Mouse (Mus musculus): ENCODE measurements at regions not wholly inside any gene's neighbourhood (a gene's known extent, or its start where the extent isn't known, plus 50 kb on each side); places are given as distances from the start of the nearest gene placed in this dataset.
A peak's percentile ranks its signal among the peaks of the same experiment; 100 is the strongest.

DNA sequence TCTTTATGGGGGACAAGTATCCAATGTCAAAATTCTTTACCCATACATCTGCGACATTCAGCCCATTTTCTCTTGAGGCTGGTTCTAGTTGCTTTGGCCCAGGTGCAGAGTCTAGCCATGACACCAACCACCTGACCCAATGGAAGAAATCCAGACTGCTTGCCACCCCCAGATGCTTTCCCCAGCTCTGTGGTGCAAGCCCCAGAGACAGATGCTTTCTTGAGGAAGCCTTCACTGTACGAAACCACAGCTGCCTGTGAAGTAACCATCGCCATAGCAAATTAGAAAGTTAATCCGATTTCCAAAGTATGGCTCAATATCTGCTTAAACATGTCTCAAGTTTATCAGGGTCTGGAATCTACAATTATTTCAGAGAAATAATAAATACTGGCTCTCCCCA is 138.5 kb downstream of the Arrdc4 start:
- Histone ChIP-seq H3K9ac (no peak overlapping the region), H3K9me3 (replicated peaks) (no peaks in the 10 kb centered on the region), H3K4me3 (no peak overlapping the region), H3K27ac (no peak overlapping the region), H3K4me1 (peaks cover 7% of the 10 kb centered on the region), H3K36me3 (ENCODE audit: poor library complexity, severe bottlenecking) (no peaks in the 10 kb centered on the region), H3K4me2 (no peak overlapping the region), H3K27me3 (no peaks in the 10 kb centered on the region)
- 95% methylated on average over 4 of the region's 4 CpGs for WGBS
- ATAC-seq, result no peak

DNA sequence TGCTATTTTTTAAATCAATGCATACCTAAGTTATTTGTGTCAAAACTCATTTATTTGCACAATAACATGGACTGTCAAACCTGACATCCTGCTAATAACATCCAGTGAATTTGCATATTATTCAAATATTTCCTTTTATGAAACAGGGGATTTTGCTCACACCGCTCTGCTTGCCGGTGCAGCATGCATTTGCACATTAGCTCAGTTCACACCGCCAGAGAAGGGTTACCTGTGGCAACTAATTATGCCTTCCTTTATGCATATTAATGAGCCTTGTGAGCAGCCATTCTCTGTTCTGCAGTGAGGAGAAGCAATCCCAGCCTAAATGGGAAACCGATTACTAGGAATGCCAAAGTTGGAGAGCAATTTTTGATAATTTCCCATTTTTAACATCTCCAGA is 141.9 kb downstream of the Arrdc4 start:
- Histone ChIP-seq H3K4me3 (no peak overlapping the region), H3K9me3 (replicated peaks) (no peaks in the 10 kb centered on the region), H3K4me2 (no peak overlapping the region), H3K9ac (no peak overlapping the region), H3K4me1 (peaks cover 7% of the 10 kb centered on the region), H3K27me3 (0 out of 2 replicates have a peak, but pooled peaks cover 2% of the 10 kb centered on the region), H3K27ac (no peak overlapping the region), H3K36me3 (ENCODE audit: poor library complexity, severe bottlenecking) (no peaks in the 10 kb centered on the region)
- 31% methylated on average over 4 of the region's 4 CpGs for WGBS
- ATAC-seq, result peak; percentile 84

DNA sequence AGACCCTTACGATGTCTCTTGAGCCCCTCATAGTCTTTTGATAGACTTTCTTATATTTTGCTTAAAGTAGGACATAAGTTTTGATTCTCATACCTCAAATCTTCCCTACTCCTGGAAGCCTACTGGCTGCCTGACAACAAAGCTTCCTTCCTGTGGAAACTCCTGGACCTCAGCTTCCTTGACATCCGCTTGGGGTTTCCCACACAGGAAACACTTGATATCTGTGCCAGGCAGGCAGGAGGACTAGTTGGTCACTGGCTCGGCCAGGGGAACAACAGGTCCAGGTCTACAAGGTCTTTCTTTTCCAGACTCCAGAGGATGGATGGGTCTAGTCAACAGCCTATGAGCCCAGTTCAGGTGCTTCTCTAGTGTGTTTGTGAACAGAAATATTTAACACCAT is 142.8 kb downstream of the Arrdc4 start:
- no peaks in the 10 kb centered on the region for H3K9me3 ChIP-seq (replicated peaks)
- no peak overlapping the region for H3K4me2 ChIP-seq
- no peak overlapping the region for H3K9ac ChIP-seq
- 0 out of 2 replicates have a peak, but pooled peaks cover 2% of the 10 kb centered on the region for H3K27me3 ChIP-seq
- H3K27ac ChIP-seq, result no peak overlapping the region
- no peaks in the 10 kb centered on the region for H3K36me3 ChIP-seq (ENCODE audit: poor library complexity, severe bottlenecking)
- no peak overlapping the region for H3K4me3 ChIP-seq
- ATAC-seq, result no peak
- WGBS, result 94% methylated on average over 3 of the region's 3 CpGs
- H3K4me1 ChIP-seq, result peaks cover 7% of the 10 kb centered on the region

DNA sequence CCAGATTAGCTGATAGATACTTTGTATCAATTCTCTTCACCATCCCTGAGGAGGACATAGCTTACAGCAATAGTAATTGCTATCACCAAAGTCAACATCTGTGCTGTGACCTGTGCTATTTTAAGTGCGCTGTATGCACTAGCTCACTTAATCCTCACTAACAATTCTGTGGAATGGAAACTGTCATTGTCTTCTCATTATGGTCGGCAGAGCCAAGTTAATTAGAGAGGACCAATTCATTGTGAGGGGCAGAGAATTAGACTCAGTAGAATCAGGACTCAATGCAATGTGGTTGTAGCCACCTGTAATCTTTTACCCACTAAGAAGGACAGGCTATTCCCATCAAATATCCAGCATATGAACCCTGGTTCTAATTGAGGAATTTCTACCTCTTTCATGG is 145.3 kb downstream of the Arrdc4 start:
- Histone ChIP-seq H3K4me3 (no peak overlapping the region), H3K4me2 (no peak overlapping the region), H3K4me1 (peaks cover 7% of the 10 kb centered on the region), H3K27me3 (0 out of 2 replicates have a peak, but pooled peaks cover 2% of the 10 kb centered on the region), H3K27ac (no peak overlapping the region), H3K36me3 (ENCODE audit: poor library complexity, severe bottlenecking) (no peaks in the 10 kb centered on the region), H3K9ac (no peak overlapping the region), H3K9me3 (replicated peaks) (no peaks in the 10 kb centered on the region)
- 28% methylated on average over 2 of the region's 2 CpGs for WGBS
- ATAC-seq, result no peak

DNA sequence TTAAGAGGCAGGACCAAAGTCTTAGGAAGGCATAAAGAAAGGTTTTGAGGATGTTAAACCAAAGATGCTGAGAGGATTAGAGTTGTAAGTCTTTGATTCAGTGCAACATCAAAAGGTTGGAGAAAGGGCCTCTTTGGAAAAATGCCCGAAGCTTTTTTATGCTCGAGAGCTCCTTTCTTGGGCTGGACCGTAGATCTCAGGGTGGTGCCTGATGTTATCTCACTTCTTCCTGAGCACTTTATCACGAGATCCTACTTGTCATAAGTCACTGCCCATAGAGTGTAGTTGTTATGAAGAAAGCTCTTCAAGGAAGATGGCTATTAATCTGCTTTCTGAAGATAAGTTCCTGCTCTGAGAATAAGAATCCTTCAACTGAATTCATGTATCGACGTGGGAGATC is 147.0 kb downstream of the Arrdc4 start:
- H3K27ac ChIP-seq, result no peak overlapping the region
- H3K27me3 ChIP-seq, result 0 out of 2 replicates have a peak, but pooled peaks cover 2% of the 10 kb centered on the region
- no peaks in the 10 kb centered on the region for H3K36me3 ChIP-seq (ENCODE audit: poor library complexity, severe bottlenecking)
- 39% methylated on average over 6 of the region's 6 CpGs for WGBS
- no peaks in the 10 kb centered on the region for H3K9me3 ChIP-seq (replicated peaks)
- no peak overlapping the region for H3K4me3 ChIP-seq
- no peak overlapping the region for H3K4me2 ChIP-seq
- H3K9ac ChIP-seq, result no peak overlapping the region
- no peak for ATAC-seq
- no peaks in the 10 kb centered on the region for H3K4me1 ChIP-seq

DNA sequence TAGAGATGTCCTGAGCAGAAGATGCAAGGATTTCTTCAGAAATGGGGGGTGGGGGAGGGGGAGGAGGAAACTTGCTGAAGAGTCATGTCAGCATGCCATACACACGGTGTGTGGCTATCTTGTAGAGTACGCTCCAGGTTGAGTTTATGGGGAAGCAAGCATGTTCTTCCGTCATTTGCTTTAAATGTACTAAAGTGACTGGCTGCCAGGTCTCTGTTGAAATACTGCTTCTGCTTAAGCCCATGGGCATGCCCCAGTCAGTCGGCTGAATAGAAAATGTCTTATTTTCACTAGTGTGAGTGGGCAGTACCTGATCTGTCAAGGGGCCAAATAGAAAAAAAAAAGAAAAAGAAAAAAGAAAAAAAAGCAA is 155.0 kb downstream of the Arrdc4 start:
- no peaks in the 10 kb centered on the region for H3K9me3 ChIP-seq (replicated peaks)
- H3K27ac ChIP-seq, result no peak overlapping the region
- H3K4me2 ChIP-seq, result no peak overlapping the region
- H3K27me3 ChIP-seq, result no peaks in the 10 kb centered on the region
- H3K4me1 ChIP-seq, result 0 out of 2 replicates have a peak, but pooled peaks cover 4% of the 10 kb centered on the region
- no peak overlapping the region for H3K4me3 ChIP-seq
- H3K36me3 ChIP-seq (ENCODE audit: poor library complexity, severe bottlenecking), result no peaks in the 10 kb centered on the region
- no peak for ATAC-seq
- H3K9ac ChIP-seq, result no peak overlapping the region
- WGBS, result 76% methylated on average over 4 of the region's 4 CpGs

DNA sequence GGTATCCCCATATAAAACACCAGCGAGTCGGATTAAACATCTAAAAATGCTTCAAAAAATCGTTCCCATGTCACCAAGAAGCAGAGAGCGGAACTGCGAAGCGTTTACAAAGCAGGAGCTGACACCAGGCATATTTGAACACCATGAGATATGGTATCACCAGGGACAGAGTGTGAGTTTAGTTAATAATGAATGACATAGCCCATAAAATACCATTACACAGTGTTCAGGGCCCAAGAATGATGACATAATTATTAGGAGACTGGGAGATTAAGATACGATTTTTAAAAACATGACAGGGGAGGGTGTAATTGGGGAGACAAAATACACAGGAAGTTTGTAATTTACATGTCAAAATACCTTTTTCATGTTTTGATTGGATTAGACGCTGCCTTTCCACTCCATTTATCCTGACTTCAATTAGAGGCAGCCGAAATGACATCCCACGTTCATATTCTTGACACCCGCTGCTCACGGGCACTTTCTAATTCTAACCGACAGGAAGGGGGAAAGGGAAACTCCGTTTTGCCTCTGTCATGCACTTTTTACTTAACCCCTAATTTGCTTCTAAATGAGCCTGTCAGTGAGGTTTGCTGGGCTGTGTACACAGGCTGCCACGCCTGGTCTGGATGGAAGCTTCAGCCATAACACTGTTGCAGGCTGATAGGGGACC is 155.6 kb downstream of the Arrdc4 start:
- H3K9me3 ChIP-seq (replicated peaks), result no peaks in the 10 kb centered on the region
- H3K4me1 ChIP-seq, result 0 out of 2 replicates have a peak, but pooled peaks cover 4% of the 10 kb centered on the region
- no peaks in the 10 kb centered on the region for H3K27me3 ChIP-seq
- no peaks in the 10 kb centered on the region for H3K36me3 ChIP-seq (ENCODE audit: poor library complexity, severe bottlenecking)
- H3K9ac ChIP-seq, result no peak overlapping the region
- WGBS, result 42% methylated on average over 15 of the region's 15 CpGs
- no peak overlapping the region for H3K4me2 ChIP-seq
- H3K4me3 ChIP-seq, result no peak overlapping the region
- H3K27ac ChIP-seq, result no peak overlapping the region
- 0 out of 2 replicates have a peak, but pooled peaks have one; percentile 43 for ATAC-seq

DNA sequence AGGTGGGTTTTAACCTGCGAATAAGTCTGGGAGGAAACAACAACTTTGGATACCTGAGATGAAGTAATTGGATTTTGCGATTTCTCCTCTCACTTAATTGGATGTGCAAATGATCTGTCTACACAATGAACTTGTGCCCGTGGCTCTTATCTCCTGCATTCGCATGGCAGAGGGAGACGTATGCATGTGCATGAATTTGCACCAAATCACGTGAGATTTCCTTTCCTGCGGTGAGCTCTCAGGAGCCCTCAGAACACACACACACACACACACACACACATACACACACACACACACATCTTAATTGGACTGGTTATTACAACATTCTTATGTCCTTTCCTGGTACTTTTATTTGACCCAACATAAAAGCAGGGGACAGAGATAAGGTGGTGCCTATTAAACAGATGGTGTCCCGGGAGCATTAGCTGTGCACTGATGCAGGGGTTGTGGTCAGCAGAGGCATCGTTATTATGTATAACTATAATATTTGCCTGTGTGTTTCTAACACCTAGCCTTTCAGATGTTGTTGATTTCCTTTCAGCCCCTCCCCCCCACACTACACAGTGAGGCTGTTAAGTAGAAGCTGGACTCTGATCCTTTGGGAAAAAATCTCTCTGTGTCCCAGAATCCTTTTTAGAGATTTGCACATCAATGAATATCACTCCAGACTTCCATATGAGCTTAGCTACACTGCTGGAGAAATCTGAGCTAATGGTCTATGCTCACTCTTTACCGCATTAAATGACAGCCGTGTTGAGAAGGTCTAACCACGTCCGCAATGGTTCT is 166.3 kb downstream of the Arrdc4 start:
- WGBS, result 77% methylated on average over 13 of the region's 13 CpGs
- 0 out of 2 replicates have a peak, but pooled peaks cover 9% of the 10 kb centered on the region for H3K27me3 ChIP-seq
- H3K9me3 ChIP-seq (replicated peaks), result no peaks in the 10 kb centered on the region
- H3K27ac ChIP-seq, result no peak overlapping the region
- no peaks in the 10 kb centered on the region for H3K36me3 ChIP-seq (ENCODE audit: poor library complexity, severe bottlenecking)
- no peak overlapping the region for H3K4me3 ChIP-seq
- H3K9ac ChIP-seq, result no peak overlapping the region
- no peak overlapping the region for H3K4me2 ChIP-seq
- ATAC-seq, result no peak
- no peaks in the 10 kb centered on the region for H3K4me1 ChIP-seq

DNA sequence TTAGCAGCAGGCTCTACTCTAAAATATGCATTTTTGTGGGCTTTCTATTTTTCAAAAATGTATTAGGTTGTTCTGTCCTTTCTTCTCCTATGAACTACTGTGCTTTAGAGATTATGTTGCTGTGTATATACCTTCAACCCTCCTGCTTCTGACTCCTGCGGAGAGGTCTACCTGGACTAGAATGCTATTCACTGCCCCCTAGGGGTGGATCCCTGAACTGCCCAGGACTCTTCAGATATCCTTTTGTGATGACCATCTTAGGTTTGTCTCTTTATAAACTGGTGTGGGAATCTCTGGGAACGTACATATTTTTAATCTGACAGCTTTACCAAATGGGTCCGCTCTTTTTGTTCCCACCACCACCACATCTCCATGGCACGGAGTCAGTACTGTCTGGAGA is 168.4 kb downstream of the Arrdc4 start:
- 32% methylated on average over 4 of the region's 4 CpGs for WGBS
- Histone ChIP-seq H3K9ac (no peak overlapping the region), H3K4me3 (no peak overlapping the region), H3K4me2 (no peak overlapping the region), H3K9me3 (replicated peaks) (no peaks in the 10 kb centered on the region), H3K27ac (no peak overlapping the region), H3K36me3 (ENCODE audit: poor library complexity, severe bottlenecking) (no peaks in the 10 kb centered on the region), H3K27me3 (0 out of 2 replicates have a peak, but pooled peaks cover 9% of the 10 kb centered on the region), H3K4me1 (no peaks in the 10 kb centered on the region)
- 0 out of 2 replicates have a peak, but pooled peaks have one; percentile 31 for ATAC-seq

DNA sequence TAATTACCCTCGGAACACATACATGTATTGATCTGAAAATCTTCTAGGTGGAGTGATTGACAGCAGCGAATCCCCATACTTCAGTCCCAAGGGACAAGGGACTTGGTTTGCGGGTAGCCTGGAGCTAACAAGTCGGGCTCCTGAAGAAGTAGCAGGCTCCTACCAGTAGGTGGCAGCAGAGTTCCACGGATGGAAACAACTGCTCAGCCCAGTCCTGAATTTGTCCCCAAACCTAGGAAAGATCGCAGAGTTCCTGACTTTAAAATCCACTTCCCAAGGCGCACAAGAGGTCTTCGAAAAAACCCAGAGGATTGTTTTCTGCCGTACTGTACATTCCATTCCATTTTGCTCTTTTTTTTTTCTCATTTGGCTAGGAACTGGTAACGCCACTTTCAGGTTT is 169.4 kb downstream of the Arrdc4 start:
- H3K4me3 ChIP-seq, result no peak overlapping the region
- H3K9me3 ChIP-seq (replicated peaks), result no peaks in the 10 kb centered on the region
- H3K27ac ChIP-seq, result no peak overlapping the region
- no peaks in the 10 kb centered on the region for H3K36me3 ChIP-seq (ENCODE audit: poor library complexity, severe bottlenecking)
- H3K27me3 ChIP-seq, result 0 out of 2 replicates have a peak, but pooled peaks cover 9% of the 10 kb centered on the region
- H3K4me1 ChIP-seq, result no peaks in the 10 kb centered on the region
- no peak overlapping the region for H3K9ac ChIP-seq
- peak; percentile 81 for ATAC-seq
- peak overlapping the region; percentile 45 for H3K4me2 ChIP-seq
- WGBS, result 17% methylated on average over 10 of the region's 10 CpGs

DNA sequence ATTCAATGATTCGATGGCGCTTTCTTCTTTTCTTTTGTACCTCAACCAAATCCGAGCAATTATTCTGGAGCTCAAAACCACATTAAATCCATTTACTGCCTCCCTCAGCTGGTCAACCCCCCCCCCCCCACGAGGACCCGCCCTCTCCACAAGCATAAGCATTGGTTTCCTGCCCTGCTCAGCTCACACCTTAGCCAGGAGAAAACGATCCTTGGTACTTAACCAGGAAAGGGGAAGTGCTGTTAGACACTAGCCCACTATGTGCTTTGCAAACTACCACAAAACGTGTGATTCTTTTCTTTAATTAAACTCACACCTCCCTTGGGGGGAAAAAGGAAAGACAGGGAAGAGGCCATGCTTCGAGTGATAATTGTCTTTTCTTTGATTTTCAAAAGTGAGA is 169.8 kb downstream of the Arrdc4 start:
- Histone ChIP-seq H3K36me3 (ENCODE audit: poor library complexity, severe bottlenecking) (no peaks in the 10 kb centered on the region), H3K27me3 (0 out of 2 replicates have a peak, but pooled peaks cover 9% of the 10 kb centered on the region), H3K4me2 (no peak overlapping the region), H3K27ac (no peak overlapping the region), H3K4me1 (no peaks in the 10 kb centered on the region), H3K4me3 (no peak overlapping the region), H3K9ac (no peak overlapping the region), H3K9me3 (replicated peaks) (no peaks in the 10 kb centered on the region)
- WGBS, result 47% methylated on average over 8 of the region's 8 CpGs
- peak; percentile 25; the same call in 1 of the 2 replicates for ATAC-seq

DNA sequence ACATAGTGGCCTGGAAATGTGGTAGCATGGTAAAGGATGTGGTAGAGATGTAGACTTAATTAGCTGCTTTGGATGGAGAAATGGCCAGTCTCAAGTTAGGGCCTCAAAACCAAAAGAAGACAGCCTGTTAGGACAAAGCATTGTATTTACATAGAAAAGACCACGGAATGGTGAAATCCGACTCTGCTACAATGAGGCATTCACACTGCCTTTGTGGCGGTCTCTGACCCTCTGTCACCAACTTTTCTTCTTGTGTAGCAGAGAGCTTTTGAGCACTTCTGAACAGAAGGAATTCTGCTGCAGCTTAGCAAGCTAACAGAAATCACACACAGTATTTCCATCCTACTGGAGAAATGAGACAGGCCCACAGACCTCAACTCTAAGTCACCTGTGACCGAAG is 177.7 kb downstream of the Arrdc4 start:
- Histone ChIP-seq H3K4me1 (peaks cover 8% of the 10 kb centered on the region; the same call in 1 of the 2 replicates), H3K27ac (no peak overlapping the region), H3K9me3 (replicated peaks) (no peaks in the 10 kb centered on the region), H3K9ac (no peak overlapping the region), H3K36me3 (ENCODE audit: poor library complexity, severe bottlenecking) (no peaks in the 10 kb centered on the region), H3K27me3 (no peaks in the 10 kb centered on the region), H3K4me3 (no peak overlapping the region), H3K4me2 (no peak overlapping the region)
- ATAC-seq, result no peak
- 33% methylated on average over 4 of the region's 4 CpGs for WGBS

All from forebrain, embryonic 13.5 days (tissue).